Mouse (Mus musculus) kidney, embryonic 16.5 days (tissue): ENCODE results near the gene Ankrd13c. TPM values are rescaled to one million over a fixed set of nuclear protein-coding genes. Genes with fewer than 3 reads are reported as not detected.

Experiments used
- ATAC-seq: fragments of 200-750 bp; cut with Nextera tagmentation; 2 replicates; pipeline ENCODE4 v1.8.0; 2017; ENCODE audit warnings: moderate TSS enrichment; ENCODE audit not compliant: low FRiP score, low TSS enrichment
- H3K27ac ChIP-seq: fragments of 300-500 bp; sonication (generic); 2 replicates; pipeline ENCODE4 v1.5.1; 2014; ENCODE audit warnings: low read length
- H3K27me3 ChIP-seq: fragments of 300-500 bp; sonication (generic); 2 replicates; pipeline ENCODE4 v1.6.1; 2014; ENCODE audit warnings: low read length, control low read depth, mixed read lengths; ENCODE audit not compliant: insufficient read depth
- H3K36me3 ChIP-seq: fragments of 300-500 bp; sonication (generic); 2 replicates; pipeline ENCODE4 v1.6.1; 2014; ENCODE audit warnings: low read length, control low read depth, mixed read lengths; ENCODE audit not compliant: insufficient read depth
- H3K4me1 ChIP-seq: fragments of 300-500 bp; sonication (generic); 2 replicates; pipeline ENCODE4 v1.6.1; 2014; ENCODE audit warnings: low read length, control low read depth, mixed read lengths; ENCODE audit not compliant: insufficient read depth
- H3K4me2 ChIP-seq: fragments of 300-500 bp; sonication (generic); replicated peaks from 2 replicates; pipeline ENCODE4 v1.6.1; 2014; ENCODE audit warnings: low read depth, low read length
- H3K4me3 ChIP-seq: fragments of 300-500 bp; sonication (generic); 2 replicates; pipeline ENCODE4 v1.5.1; 2014; ENCODE audit warnings: mild to moderate bottlenecking, low read length
- H3K9ac ChIP-seq: fragments of 300-500 bp; sonication (generic); replicated peaks from 2 replicates; pipeline ENCODE4 v1.6.1; 2014; ENCODE audit warnings: low read length
- H3K9me3 ChIP-seq: fragments of 300-500 bp; sonication (generic); 2 replicates; pipeline ENCODE4 v1.6.1; 2016; ENCODE audit warnings: low read length, control low read depth
- WGBS: fragments of 180-500 bp; shearing (Covaris S2); extraction: QIAGEN DNeasy Blood & Tissue Kit; methylation state at CpG from one replicate; pipeline ENCODE4 v1.1.7; 2014; 5-methylcytosine and 5-hydroxymethylcytosine counted together
- polyA plus RNA-seq: library from polyadenylated mRNA; unstranded; fragments of >200 nt; fragmentation: Nextera tagmentation; extraction: Ambion mirVana; gene quantifications from 2 replicates; pipeline ENCODE4 v1.2.1, GENCODE M21; 2015

Ankrd13c gene
- polyA plus RNA-seq, 1 experiment from 2014 or later, result 22.8 TPM

DNA sequence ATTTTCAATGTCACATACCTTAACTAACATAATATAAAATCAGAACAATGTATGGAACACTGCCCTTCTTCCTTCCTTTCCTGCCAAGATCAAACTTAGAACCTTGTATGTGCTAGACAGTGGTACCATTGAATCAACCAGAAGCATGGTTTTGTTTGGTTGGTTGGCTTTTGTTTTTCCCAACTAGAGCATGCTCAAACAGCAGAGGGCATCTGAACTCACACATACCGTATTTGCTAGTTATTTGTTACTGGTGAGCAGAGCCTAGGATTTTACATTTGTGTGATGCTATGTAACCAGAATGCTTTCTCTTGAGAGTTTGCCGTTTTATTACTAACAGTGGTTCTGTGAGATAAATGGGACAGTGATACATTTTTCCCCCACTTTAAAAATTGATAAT lies 102.5 kb downstream of the Ankrd13c start:
- peaks cover 11% of the 10 kb centered on the region; the same call in 1 of the 2 replicates for H3K36me3 ChIP-seq
- 92% methylated on average over 2 of the region's 2 CpGs for WGBS
- H3K4me1 ChIP-seq, result no peaks in the 10 kb centered on the region
- no peak for ATAC-seq
- H3K27me3 ChIP-seq, result no peaks in the 10 kb centered on the region
- H3K9ac ChIP-seq, result no peak overlapping the region
- no peaks in the 10 kb centered on the region for H3K9me3 ChIP-seq
- H3K4me2 ChIP-seq, result no peak overlapping the region
- no peak overlapping the region for H3K4me3 ChIP-seq
- no peak overlapping the region for H3K27ac ChIP-seq

Other genes starting within 250 kb of the Ankrd13c start
- 55.5 and 58.2 TPM in 2 replicates for gene Cth, start 22.2 kb upstream of the Ankrd13c start, polyA plus RNA-seq
- gene Srsf11, start 89.4 kb downstream of the Ankrd13c start, polyA plus RNA-seq, result 231 and 275 TPM in 2 replicates
- 52.9 and 56.9 TPM in 2 replicates for gene Lrrc40, start 89.4 kb downstream of the Ankrd13c start, polyA plus RNA-seq